Mouse (Mus musculus): ENCODE measurements around the gene Adgrl2. TPM values are rescaled to one million over a fixed set of nuclear protein-coding genes. Genes with fewer than 3 reads are reported as not detected.

Adgrl2 gene
- total RNA-seq, 1 experiment = 36.6 TPM

DNA sequence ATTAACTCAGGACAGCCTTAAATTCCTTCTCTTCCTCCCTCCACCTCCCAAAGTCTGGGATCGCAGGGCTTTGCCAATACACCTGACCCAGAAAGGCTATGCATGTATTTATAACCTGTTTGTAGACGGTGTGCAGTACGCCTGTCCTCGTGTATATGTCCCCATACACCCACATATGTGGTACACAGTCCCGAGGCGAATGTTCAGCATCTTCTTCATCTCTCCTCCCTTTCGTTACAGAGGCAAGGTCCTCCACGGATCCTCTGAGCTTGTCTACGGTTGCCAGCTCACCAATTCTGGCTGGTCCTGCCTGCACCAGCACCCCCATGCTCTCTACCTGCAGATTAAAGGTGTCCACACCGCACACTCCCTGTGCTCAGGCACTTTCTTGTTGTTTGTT, 30.1 kb downstream of the Adgrl2 start:
- no peak for TF ChIP-seq MAFK (IDR thresholded peaks at IDR 0.05; ENCODE audit: insufficient read depth, low read depth, low read length)
- no peak for TF ChIP-seq ZNF384 (IDR thresholded peaks at IDR 0.05; ENCODE audit: low read depth, low read length)
- TF ChIP-seq CHD2 (IDR thresholded peaks at IDR 0.05; ENCODE audit: low read depth, low read length) = no peak
- TF ChIP-seq ZC3H11A (IDR thresholded peaks at IDR 0.05; ENCODE audit: borderline replicate concordance, low read depth, low read length) = no peak
- TF ChIP-seq HCFC1 (IDR thresholded peaks at IDR 0.05; ENCODE audit: borderline replicate concordance, insufficient read depth, low read length) = no peak
- in situ Hi-C loops (cut with MboI; ENCODE audit: low sequenced_read_pairs in 2 of 2, unreplicated experiment in 2 of 2) = no loop called here
- Histone ChIP-seq H3K36me3 (ENCODE audit: control insufficient read depth, insufficient read depth, low read length, poor library complexity, severe bottlenecking) (no peaks in the 10 kb centered on the region), H3K4me3 (ENCODE audit: insufficient read depth in 1 of 2, low read depth in 1 of 2, low read length in 2 of 2, poor library complexity in 1 of 2, severe bottlenecking in 1 of 2) (no peak overlapping the region), H3K27ac (ENCODE audit: insufficient read depth, low read depth, low read length, poor library complexity, severe bottlenecking) (no peak overlapping the region), H3K9me3 (ENCODE audit: control insufficient read depth, insufficient read depth, low read depth, low read length) (no peaks in the 10 kb centered on the region), H3K9ac (ENCODE audit: insufficient read depth, low read depth, low read length, poor library complexity, severe bottlenecking) (no peak overlapping the region), H3K4me1 (ENCODE audit: control insufficient read depth in 2 of 2, insufficient read depth in 2 of 2, low read length in 2 of 2, poor library complexity in 1 of 2) (peaks cover 0 to 10% of the 10 kb centered on the region in 2 experiments; a peak in 1 of 4 replicates)
- DNase-seq (ENCODE audit: low read depth, low spot score) = no peak

DNA sequence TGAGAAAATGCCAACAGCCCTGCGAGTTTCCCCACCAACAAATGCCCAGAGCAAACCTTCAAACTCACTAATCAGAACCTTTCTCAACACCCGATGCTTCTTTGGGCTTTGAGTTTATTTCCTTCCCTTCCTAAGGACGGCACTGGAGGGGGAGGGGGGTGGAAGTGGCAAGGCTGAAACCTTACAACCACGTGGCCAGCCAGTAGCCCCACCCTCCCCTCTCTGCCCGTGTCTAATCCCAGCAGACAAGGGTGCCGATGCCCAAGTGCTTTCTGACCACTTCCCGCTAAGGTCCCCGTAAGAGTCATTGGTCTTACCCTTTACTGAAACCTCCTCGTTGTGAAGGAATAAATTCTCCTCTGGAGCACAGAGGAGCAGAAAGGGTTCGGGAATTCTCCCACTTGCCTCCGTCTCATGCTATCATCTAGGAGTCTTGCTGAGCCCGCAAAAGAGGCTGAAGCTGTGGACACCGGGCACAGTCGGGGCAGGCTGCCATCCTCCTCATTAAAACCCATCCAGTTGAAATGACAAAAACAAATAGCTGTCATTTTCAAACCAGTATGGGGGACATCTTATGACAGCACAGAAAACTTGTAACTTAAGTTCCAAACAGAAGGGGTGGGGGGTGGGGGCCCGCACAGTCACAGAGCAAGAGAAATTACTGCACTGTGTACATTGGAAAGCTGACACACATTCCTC, 30.9 kb downstream of the Adgrl2 start:
- Histone ChIP-seq H3K4me1 (ENCODE audit: control insufficient read depth in 2 of 2, insufficient read depth in 2 of 2, low read length in 2 of 2, poor library complexity in 1 of 2) (peaks cover 0 to 10% of the 10 kb centered on the region in 2 experiments; a peak in 1 of 4 replicates), H3K9me3 (ENCODE audit: control insufficient read depth, insufficient read depth, low read depth, low read length) (no peaks in the 10 kb centered on the region), H3K9ac (ENCODE audit: insufficient read depth, low read depth, low read length, poor library complexity, severe bottlenecking) (no peak overlapping the region), H3K27ac (ENCODE audit: insufficient read depth, low read depth, low read length, poor library complexity, severe bottlenecking) (no peak overlapping the region), H3K4me3 (ENCODE audit: insufficient read depth in 1 of 2, low read depth in 1 of 2, low read length in 2 of 2, poor library complexity in 1 of 2, severe bottlenecking in 1 of 2) (0 out of 4 replicates have a peak overlapping the region, but pooled peaks of 1 of the 2 experiments have one; percentile 1), H3K36me3 (ENCODE audit: control insufficient read depth, insufficient read depth, low read length, poor library complexity, severe bottlenecking) (no peaks in the 10 kb centered on the region)
- no peak for TF ChIP-seq HCFC1 (IDR thresholded peaks at IDR 0.05; ENCODE audit: borderline replicate concordance, insufficient read depth, low read length)
- TF ChIP-seq MAFK (IDR thresholded peaks at IDR 0.05; ENCODE audit: insufficient read depth, low read depth, low read length) = no peak
- no peak for TF ChIP-seq ZNF384 (IDR thresholded peaks at IDR 0.05; ENCODE audit: low read depth, low read length)
- no peak for TF ChIP-seq CHD2 (IDR thresholded peaks at IDR 0.05; ENCODE audit: low read depth, low read length)
- TF ChIP-seq ZC3H11A (IDR thresholded peaks at IDR 0.05; ENCODE audit: borderline replicate concordance, low read depth, low read length) = no peak
- DNase-seq (ENCODE audit: low read depth, low spot score) = no peak
- in situ Hi-C loops (cut with MboI; ENCODE audit: low sequenced_read_pairs in 2 of 2, unreplicated experiment in 2 of 2) = no loop called here

DNA sequence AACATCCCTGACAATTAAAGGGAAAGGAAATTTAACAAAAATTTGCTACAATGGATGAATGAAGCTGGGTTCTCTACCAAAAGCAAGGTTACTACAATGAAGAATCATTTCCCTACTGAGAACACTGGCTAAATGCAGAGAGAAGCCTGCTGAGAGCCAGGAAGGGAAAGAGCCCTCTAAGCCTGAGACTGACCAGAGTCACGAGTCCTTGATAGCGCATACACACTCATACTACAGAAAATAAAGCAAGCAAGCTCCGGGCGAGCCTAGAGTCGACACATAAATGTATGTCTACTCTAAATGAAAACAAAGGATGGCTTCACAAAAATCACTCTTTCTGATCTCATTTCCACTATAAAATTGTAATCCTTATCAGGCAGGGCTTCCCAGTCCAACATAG, 31.6 kb downstream of the Adgrl2 start:
- H3K27ac ChIP-seq (ENCODE audit: insufficient read depth, low read depth, low read length, poor library complexity, severe bottlenecking) = no peak overlapping the region
- TF ChIP-seq ZNF384 (IDR thresholded peaks at IDR 0.05; ENCODE audit: low read depth, low read length) (no peak), CHD2 (IDR thresholded peaks at IDR 0.05; ENCODE audit: low read depth, low read length) (no peak), ZC3H11A (IDR thresholded peaks at IDR 0.05; ENCODE audit: borderline replicate concordance, low read depth, low read length) (no peak), HCFC1 (IDR thresholded peaks at IDR 0.05; ENCODE audit: borderline replicate concordance, insufficient read depth, low read length) (no peak), MAFK (IDR thresholded peaks at IDR 0.05; ENCODE audit: insufficient read depth, low read depth, low read length) (no peak)
- H3K9me3 ChIP-seq (ENCODE audit: control insufficient read depth, insufficient read depth, low read depth, low read length) = no peaks in the 10 kb centered on the region
- H3K4me1 ChIP-seq (ENCODE audit: control insufficient read depth in 2 of 2, insufficient read depth in 2 of 2, low read length in 2 of 2, poor library complexity in 1 of 2) = peaks cover 0 to 10% of the 10 kb centered on the region in 2 experiments; a peak in 1 of 4 replicates
- H3K9ac ChIP-seq (ENCODE audit: insufficient read depth, low read depth, low read length, poor library complexity, severe bottlenecking) = no peak overlapping the region
- no peak for DNase-seq (ENCODE audit: low read depth, low spot score)
- H3K36me3 ChIP-seq (ENCODE audit: control insufficient read depth, insufficient read depth, low read length, poor library complexity, severe bottlenecking) = no peaks in the 10 kb centered on the region
- in situ Hi-C loops (cut with MboI; ENCODE audit: low sequenced_read_pairs in 2 of 2, unreplicated experiment in 2 of 2) = no loop called here
- no peak overlapping the region for H3K4me3 ChIP-seq (ENCODE audit: insufficient read depth in 1 of 2, low read depth in 1 of 2, low read length in 2 of 2, poor library complexity in 1 of 2, severe bottlenecking in 1 of 2)

DNA sequence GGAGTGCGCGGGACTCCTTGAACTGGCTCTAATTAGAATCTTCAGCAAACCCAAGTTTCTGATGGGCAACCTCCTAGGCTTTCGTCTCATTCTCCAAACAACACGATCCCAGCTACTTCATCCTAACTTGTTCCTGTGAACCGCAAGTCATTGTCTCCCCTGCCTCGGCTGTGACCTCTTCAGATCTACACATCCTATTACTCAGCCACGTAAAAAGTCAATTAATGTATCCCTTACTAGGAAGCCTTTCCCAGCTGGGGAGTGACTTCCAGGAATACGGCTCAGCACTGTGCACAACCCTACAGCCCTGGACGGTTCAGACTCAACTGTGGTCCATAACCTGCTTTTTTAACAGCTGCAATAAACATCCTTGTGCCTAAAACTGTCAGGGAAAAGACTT, 32.2 kb downstream of the Adgrl2 start:
- DNase-seq (ENCODE audit: low read depth, low spot score) = no peak
- Histone ChIP-seq H3K4me3 (ENCODE audit: insufficient read depth in 1 of 2, low read depth in 1 of 2, low read length in 2 of 2, poor library complexity in 1 of 2, severe bottlenecking in 1 of 2) (no peak overlapping the region), H3K9ac (ENCODE audit: insufficient read depth, low read depth, low read length, poor library complexity, severe bottlenecking) (no peak overlapping the region), H3K9me3 (ENCODE audit: control insufficient read depth, insufficient read depth, low read depth, low read length) (no peaks in the 10 kb centered on the region), H3K27ac (ENCODE audit: insufficient read depth, low read depth, low read length, poor library complexity, severe bottlenecking) (no peak overlapping the region), H3K36me3 (ENCODE audit: control insufficient read depth, insufficient read depth, low read length, poor library complexity, severe bottlenecking) (no peaks in the 10 kb centered on the region), H3K4me1 (ENCODE audit: control insufficient read depth in 2 of 2, insufficient read depth in 2 of 2, low read length in 2 of 2, poor library complexity in 1 of 2) (peaks cover 0 to 10% of the 10 kb centered on the region in 2 experiments; a peak in 1 of 4 replicates)
- TF ChIP-seq CHD2 (IDR thresholded peaks at IDR 0.05; ENCODE audit: low read depth, low read length) = no peak
- TF ChIP-seq ZC3H11A (IDR thresholded peaks at IDR 0.05; ENCODE audit: borderline replicate concordance, low read depth, low read length) = no peak
- TF ChIP-seq MAFK (IDR thresholded peaks at IDR 0.05; ENCODE audit: insufficient read depth, low read depth, low read length) = no peak
- no peak for TF ChIP-seq ZNF384 (IDR thresholded peaks at IDR 0.05; ENCODE audit: low read depth, low read length)
- no peak for TF ChIP-seq HCFC1 (IDR thresholded peaks at IDR 0.05; ENCODE audit: borderline replicate concordance, insufficient read depth, low read length)
- in situ Hi-C loops (cut with MboI; ENCODE audit: low sequenced_read_pairs in 2 of 2, unreplicated experiment in 2 of 2) = no loop called here

All from ES-E14 (cell line).